Mouse (Mus musculus) cerebellum, adult 9-10 months (tissue): ENCODE data around the gene Hrh3.
A peak's percentile ranks its signal among the peaks of the same experiment; 100 is the strongest.

Experiments used
- DNase-seq: peaks from one replicate; pipeline ENCODE4 v3.0.0; 2022

Gene Hrh3

DNA sequence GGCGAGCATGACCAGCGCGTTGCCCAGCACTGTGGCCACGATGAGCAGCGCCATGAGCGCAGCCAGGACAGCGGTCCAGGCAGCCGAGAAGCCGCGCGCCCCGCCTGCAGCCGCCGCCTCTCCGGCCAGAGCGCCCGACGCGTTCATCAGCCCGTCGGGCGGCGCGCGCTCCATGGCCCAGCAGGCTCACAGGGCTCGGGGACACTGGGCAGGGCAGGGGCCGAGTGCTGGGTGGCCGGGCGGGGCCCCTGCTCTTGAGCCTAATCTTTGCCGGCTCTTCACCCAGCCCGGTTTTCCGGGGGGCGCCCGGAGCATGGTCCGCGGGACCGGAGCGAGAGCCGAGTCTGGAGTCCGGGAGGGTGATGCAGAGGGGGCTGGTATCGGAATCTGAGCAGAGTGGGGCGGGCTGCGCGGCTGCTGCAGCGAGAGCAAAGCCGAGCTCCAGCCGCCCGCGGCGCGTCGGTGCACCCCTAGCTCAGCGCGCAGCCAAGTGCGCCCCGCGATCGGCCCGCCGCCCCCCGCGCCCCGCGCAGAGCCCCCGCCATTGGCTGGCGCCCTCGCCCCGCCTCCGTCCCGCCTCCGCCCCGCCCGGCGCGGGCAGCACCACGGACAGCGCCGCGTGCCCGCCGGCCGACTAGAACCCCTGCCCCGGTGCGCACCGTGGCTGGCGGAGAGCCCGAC, at the start of gene Hrh3:
Hrh3 (minus strand) TSS at position 511 of the 681 bp plus-strand sequence.
- peak; percentile 73 for DNase-seq

- DNase-seq: peak; percentile 54
Observed at GRCm38 (mm10) chr2:180148551-180148950, 44.3 kb upstream of the Hrh3 start.

GRCm38 (mm10) chr2:180147379-180147778, 43.1 kb upstream of the Hrh3 start:
- DNase-seq: peak; percentile 61

DNA sequence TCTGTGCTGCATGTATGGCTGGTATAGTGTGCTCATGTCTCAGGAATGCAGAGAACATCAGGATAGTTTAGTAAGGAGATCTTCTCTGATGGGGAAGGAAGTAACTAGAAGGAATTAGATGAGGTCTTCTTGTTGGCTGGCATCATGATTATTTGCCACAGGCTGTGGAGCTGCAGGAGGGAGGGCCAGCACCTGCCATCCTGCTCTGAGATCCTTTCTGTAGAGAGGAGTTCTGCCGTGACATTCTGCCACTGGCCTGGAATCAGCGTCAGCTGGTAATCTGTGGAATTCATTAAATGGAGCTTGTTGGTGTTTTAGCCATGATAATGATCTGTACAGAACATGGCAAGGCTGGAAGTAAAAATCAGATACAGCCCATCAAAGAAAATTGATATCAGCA, 41.8 kb upstream of the Hrh3 start:
- peak; percentile 81 for DNase-seq

DNA sequence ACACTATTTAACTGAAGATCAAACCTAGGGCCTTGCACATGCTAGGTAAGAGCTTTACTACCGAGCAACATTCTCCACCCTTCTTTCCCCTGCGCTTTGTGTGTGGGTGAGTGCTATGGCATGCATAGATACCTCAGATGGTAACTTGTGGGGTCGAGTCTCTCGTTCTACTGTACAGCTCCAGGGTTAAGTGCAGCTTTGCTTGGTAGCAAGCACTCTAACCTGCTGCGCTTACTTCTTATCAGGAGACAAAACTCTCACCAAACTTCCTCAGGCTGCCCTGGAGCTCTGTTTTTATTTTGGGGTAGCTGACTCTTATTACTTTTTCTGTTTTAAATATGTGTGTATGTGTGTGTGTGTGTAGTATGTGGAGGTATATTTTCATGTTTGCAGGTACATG, 31.1 kb upstream of the Hrh3 start:
- DNase-seq: no peak

GRCm38 (mm10) chr2:180133911-180134310, 29.6 kb upstream of the Hrh3 start:
- no peak for DNase-seq

DNA sequence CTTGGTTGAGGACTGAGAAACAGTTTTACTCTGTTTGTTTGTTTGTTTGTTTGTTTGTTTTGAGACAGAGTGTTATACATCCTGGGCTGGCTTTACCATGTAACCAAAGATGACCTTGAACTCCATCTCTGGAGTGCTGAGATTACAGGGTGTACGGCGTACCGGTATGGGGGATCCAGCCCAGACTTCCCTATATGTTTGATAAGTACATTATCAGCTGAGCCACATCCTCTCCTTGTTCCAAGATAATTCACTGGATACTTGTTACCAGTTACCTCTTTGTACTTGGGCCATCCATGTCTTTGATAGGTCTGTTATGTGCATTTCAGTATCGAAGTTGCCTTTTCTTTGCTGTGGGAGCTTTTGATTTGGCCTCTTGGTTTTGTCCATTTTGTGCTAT, 28.9 kb upstream of the Hrh3 start:
- DNase-seq: no peak

DNA sequence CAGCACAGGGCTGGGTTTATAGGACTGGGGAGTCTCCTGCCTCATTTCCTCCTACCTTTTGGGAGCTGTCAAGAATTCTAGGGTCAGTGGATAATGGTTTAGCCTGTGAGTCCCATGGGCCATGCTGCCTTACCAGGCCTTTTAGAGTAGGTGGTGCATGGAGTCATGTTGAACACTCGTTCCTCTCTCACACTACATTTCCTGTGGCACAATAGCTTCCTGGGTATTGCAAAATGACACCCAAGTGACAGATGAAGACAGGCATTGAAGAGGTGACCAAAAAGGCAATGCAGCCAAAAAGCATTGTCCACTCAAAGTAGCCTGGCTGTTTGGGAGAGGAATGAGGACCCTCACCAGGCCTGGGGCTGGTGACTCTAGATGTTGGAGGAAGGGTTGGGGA, 23.4 kb upstream of the Hrh3 start:
- no peak for DNase-seq

GRCm38 (mm10) chr2:180126195-180126594, 21.9 kb upstream of the Hrh3 start:
- DNase-seq: no peak

DNA sequence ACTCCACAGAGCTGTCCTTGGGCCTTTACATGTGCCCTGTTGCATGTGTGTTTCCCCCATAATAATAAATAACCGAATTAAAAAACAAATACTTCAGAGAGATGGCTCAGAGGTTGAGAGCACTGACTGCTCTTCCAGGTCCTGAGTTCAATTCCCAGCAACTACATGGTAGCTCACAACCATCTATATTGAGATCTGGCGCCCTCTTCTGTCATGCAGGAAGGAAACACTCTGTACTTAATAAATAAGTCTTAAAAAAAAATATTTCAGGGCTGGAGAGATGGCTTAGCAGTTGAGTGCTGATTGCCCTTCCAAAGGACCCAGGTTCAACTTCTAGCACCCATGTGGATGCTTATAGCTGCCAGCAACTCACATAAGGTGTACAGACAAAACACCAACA, 19.9 kb upstream of the Hrh3 start:
- DNase-seq: no peak

DNA sequence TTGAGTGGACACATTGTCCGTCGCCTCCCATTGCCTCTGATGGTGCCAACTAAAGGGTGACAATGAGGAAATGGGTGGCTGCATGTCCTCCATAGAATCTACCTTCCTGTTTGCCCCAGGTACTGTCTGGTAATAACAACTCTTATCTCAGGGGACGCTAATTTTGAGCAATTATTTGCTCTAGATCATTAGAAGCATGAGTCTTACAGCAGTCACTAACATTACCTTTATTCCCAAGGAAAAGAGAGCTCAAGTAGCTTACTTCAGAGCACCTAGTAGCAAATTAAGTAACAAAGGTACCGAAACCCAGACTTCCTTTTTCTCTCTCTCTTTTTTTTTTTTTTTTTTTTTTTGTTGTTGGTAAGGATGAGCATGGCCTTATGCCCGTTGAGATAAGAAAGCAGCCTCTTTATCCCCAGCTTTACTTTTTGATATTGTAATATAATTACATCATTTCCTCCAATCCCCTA, 16.0 kb upstream of the Hrh3 start:
- DNase-seq: no peak

DNA sequence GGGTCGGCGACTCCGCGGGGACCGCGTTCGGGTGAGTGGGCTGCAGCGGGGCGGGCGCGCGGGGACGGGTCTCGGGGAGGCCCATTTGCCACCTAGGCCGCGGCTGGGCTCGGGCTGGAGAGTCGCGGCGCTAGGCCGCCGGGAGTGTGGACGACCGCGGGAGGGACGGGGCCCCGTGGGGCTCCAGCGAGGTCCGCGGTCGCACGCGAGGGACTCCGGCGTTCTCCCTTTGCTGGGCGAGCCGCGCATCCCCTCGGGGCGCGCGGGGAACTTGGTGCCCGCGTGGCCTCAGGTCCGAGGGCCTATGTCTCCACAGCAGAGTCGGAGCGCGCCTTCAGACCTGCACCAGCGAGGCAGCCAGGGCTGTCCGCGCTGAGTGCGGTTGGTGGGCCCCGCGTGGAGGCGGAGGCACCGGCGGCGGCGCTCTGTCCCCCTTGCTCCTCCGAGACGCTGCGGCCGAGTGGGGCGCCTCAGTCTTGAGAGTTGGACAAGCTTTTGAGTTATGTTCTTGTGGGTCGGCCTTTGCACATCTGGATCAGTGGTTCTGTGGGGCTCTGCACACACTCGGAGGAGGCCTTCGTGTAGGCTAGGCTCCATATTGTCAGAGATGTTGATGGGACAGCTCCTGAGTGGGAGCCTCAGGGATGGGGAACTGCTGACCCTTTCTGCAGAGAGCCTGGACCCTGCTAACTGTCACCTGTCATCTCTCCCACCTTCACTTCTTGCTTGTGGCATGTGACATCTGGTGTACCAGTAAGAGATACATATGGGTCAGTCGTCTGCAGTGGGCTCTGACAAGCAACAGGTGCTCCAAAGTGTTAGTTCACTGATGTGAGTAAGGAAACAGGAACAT, 15.4 kb upstream of the Hrh3 start:
- DNase-seq: peak; percentile 68

GRCm38 (mm10) chr2:180118661-180119438, 14.6 kb upstream of the Hrh3 start, which contains the start of gene Osbpl2:
Gene Osbpl2, plus strand, starts transcription at chr2:180119306.
- DNase-seq: peak; percentile 100

GRCm38 (mm10) chr2:180117485-180118194, 13.4 kb upstream of the Hrh3 start:
- DNase-seq: peak; percentile 66

DNA sequence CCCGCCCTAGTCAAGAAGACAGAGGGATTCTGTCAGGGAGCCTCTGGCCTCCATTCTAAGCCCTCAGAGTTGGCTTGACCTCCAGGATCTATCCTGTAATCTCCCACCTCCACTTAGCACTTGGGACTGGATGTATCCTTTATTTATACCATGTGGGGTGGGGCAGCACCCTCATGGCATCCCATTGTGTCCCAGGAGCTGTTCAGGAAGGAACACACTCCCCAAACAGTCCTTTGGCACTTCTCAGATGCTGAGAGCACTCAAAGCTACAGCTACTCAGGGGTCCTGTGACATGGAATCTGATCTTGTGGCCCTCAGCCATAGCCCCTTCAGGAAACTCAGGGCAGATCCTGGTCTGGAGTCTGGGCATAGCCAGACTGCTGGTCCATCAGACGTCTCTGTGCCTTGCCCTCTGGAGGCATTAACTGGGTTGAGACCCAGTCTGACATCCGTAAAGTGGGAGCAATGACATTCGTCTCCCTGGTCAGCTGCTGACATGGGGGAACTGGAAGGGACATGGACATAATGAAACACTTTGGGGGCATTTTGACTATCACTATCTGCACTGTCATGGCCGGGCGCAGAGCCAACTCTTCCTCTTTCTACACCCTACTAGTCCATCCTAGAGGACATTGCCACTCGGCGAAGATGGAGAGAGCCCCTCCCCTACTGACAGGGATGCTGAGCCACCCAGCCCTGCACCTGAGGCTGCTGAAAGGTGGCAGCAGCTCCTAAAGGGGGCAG, 12.6 kb upstream of the Hrh3 start:
- peak; percentile 75 for DNase-seq

DNA sequence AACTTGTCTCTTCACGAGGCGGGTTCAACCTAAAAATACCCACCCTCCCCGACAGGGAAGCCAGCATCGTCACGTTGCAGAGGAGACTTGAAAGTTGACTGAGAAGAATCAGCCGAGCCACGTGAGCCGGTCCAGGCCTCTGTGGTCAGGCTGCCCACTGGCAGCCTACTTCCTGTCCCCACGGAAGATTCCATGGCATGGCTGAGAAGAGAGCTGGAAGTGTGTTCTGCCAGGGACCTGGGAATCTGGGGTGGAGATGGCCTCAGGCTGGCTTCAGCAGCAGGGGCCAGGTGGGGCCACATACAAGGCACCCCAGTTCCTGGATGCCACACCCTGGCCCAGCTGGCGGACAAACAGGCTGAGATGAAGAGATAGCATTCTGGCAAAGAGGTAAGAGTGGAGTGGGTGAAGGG, 11.8 kb upstream of the Hrh3 start:
- no peak for DNase-seq

GRCm38 (mm10) chr2:180115279-180115678, 11.0 kb upstream of the Hrh3 start:
- peak; percentile 68 for DNase-seq

DNA sequence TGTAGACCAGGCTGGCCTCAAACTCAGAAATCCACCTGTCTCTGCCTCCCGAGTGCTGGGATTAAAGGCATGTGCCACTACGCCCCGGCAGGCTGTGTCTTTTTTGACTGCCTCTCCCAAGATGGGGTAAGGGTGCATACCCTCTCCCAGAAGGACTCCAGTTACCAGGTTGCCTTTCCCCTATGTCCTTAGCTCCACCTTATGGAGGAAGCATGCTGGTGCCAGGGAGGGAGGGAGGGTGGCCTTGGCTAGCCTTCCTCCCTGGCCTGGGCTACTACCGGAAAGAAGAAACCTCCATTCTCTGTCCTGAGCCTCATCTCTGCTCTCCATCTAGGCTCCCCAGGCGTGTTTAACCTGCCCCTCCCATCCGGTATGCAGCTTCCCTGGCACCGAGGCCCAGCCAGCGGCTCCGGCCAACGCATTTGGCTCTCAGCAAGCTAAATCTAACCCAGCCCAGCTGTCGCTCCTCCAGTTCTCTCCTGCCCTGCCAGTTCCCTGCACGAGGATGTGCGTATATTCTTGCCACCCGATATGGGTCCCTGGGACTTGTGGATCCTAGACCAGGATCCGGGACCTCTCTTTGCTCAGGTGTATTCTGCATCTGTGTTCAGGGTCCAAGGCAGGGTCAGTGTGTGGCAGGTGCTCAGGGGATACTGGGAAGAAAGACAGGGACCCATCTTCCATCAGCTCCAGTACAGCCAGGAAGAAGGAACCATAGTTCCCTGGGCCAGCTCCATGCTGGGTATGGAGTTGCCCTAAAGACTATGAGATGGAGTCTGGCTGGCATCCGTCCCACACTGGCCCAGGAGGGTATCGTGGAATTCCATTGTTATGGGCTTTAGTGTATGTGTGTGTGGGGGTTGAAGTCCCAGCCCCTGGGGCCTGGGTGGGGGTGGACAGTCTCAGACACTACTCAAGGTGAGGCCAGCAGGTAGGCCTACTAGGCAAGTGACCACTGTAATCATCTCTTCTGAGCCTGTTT, 9.9 kb upstream of the Hrh3 start:
- peak; percentile 84 for DNase-seq

GRCm38 (mm10) chr2:180108285-180108684, 4.0 kb upstream of the Hrh3 start:
- DNase-seq: no peak

GRCm38 (mm10) chr2:180107081-180107480, 2.8 kb upstream of the Hrh3 start:
- no peak for DNase-seq
